Mouse (Mus musculus) cerebellum, adult 18-20 months (tissue): ENCODE data around the gene Dhdds.

Experiments
- DNase-seq, 2 experiments: peaks; one replicate each; pipeline ENCODE4 v3.0.0; 2021

Dhdds gene

DNA sequence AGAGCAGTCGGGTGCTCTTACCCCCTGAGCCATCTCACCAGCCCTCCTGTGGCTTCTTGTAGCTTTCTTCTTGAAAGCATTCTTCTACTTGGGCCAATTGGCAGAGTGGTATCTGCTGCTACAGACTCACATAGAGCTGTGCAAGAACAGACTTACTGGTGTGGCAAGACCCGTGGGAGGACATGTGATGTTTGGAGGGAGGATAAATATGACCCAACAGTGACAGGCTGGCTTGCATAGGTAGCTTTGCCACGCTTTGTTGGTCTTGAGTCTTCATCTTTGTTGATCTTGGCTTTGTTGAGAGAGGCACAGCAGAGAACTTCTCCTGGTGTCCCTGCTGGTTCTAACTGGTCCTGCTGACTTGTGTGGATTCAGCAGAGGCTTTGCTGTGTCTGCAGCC is 56.9 kb downstream of the Dhdds start:
- no peak for DNase-seq

GRCm38 (mm10) chr4:133942679-133943078 is 58.0 kb downstream of the Dhdds start:
- DNase-seq: no peak

- DNase-seq: no peak
Observed at GRCm38 (mm10) chr4:133941576-133941975, 59.1 kb downstream of the Dhdds start.

DNA sequence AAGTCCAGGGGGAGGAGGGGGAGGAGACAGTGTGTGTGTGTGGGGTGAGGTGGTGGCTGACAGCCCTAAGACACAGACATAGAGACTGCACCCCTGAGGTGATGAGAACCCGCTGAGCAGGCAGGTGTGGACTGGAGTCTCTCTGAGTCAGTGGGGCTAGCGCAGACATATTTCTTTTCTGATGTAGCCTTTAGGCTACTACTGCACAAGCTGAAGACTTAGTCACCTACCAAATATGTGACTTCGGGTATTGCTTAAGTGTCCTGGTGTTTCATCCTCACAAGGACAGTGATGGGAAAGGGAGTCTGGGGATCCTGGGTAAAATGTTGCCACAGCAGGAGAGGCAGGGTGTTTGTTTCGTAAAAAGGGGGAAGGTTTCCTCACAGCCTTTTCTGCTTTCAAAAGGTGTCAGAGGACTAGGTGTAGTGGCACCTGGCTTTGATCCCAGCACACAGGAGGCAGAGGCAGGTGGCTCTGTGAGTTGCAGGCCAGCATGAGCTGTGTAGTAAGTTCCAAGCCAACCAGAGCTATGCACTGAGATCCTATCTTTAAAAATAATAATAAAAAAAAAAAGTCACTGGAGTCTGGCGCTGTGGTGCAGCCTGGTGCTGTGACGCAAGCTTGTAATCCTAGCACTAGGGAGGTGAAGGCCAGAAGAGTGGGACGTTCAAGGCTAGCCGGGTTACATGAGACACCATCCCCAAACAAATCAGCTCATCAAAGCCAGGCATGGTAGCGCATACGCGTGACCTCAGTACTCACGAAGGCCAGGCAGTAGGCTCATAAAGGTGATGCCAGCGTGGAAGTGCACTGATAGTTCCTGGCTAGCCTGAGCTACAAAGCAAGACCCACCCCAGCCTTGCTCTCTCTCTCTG is 60.1 kb downstream of the Dhdds start:
- no peak for DNase-seq

DNA sequence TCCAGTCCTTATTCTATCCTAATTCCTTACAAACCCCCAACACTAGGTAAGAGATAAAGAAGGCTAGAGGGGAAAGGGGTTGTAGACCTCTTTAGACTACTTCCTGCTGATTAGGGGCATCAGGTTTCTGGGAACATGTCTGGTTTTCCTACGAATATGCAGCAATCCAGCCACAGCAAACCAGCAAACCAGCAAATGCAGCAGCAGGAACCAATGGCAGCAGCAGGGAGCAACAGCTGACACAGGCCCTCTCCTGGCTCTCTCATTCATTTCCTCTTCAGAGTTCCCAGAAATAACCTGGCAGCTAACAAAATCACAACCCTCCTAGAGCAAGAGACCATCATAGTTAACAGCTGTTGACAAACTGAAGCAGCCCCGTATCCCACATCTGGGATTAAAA is 62.6 kb downstream of the Dhdds start:
- DNase-seq: no peak

GRCm38 (mm10) chr4:133931785-133932184 is 68.9 kb downstream of the Dhdds start:
- DNase-seq: no peak

DNA sequence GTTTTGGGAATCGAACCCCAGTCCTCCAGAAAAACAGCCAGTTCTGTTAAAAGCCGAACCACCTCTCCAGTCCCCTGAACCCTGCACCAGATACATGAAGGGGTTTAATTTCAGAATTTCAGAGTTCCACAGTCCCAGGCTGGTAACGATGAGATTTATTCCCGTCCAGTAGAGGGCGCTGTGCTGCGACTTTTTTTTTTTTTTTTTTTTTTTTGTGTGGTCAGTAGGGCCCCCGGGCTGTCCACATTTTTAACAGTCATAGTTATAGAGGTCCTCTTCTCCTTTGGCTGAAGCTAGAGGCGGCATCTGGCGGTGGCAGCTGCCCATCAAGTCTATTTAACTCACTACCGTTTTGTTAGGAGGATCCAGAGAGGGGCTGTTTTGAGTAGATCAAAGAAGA is 69.4 kb downstream of the Dhdds start:
- DNase-seq: peak in 1 of 2 experiments; percentile 20

DNA sequence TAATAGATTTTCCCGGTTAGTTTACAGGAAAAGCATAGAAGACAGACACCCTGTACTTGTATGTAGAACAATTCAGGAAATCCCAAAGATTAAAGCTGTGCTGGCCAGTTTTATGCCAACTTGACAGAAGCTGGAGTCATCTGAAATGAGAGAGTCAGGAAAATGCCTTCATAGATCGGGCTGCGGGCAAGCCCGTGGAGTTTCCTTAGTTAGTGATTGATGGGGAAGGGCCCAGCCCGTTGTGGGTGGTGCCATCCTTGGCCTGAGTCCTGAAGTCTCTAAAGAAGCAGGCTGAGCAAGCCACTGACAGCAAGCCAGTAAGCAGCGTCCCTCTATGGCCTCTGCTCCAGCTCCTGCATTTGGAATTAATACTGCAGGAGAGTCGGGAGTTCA is 71.4 kb downstream of the Dhdds start:
- DNase-seq: no peak

- no peak for DNase-seq
Observed at GRCm38 (mm10) chr4:133928576-133929277, 72.0 kb downstream of the Dhdds start.

DNA sequence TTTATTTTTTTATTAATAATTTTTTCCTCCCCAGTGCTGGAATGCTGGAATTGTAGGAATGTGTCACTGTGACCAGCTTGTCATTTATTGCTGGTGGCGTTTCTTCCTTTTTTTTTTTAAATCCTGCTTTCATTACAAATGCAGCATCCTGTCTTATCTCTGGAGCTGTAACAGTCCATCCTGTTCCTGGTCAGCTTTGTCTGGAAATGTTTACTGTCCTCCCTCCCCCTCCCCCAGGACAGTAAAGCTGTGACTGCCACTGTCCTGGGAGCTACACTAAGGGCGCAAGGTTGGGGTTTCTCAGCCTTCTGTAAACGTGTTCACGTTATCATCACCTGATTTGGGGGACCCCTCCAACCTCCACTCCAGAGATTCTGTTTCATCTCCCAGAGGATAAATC is 75.5 kb downstream of the Dhdds start:
- no peak for DNase-seq

- no peak for DNase-seq
Observed at GRCm38 (mm10) chr4:133923743-133924142, 77.0 kb downstream of the Dhdds start.
